Mouse (Mus musculus): Measurements from ENCODE around the gene Pbdc1.
A peak's percentile ranks its signal among the peaks of the same experiment; 100 is the strongest.

GRCm38 (mm10) chrX:105104175-105104574 lies 24.6 kb downstream of the Pbdc1 start:
- TF ChIP-seq ZC3H11A (IDR thresholded peaks at IDR 0.05; ENCODE audit: low read depth, low read length) (no peak), GATA1 (IDR thresholded peaks at IDR 0.05; ENCODE audit: low read depth, low read length) (no peak), CTCF (IDR thresholded peaks at IDR 0.05 in 2 of 3, conservative IDR thresholded peaks at IDR 0.05 in 1 of 3; ENCODE audit: control insufficient read depth in 1 of 3, insufficient read depth in 1 of 3, low read depth in 2 of 3, low read length in 3 of 3, poor library complexity in 1 of 3, severe bottlenecking in 1 of 3) (peak in 2 of 3 experiments; percentile 34 to 53; a peak in 4 of 6 replicates), HCFC1 (IDR thresholded peaks at IDR 0.05; ENCODE audit: low read depth, low read length) (no peak), ETS1 (IDR thresholded peaks at IDR 0.05; ENCODE audit: low read depth, low read length) (no peak), NRF1 (IDR thresholded peaks at IDR 0.05; ENCODE audit: insufficient read depth, low read depth, low read length, poor library complexity, severe bottlenecking) (no peak), EP300 (IDR thresholded peaks at IDR 0.05; ENCODE audit: low read depth in 1 of 2, low read length in 2 of 2) (no peak)
